Mouse (Mus musculus) forebrain, postnatal 0 days (tissue): ENCODE results near the gene Gm9732. TPM values are rescaled to one million over a fixed set of nuclear protein-coding genes. Genes with fewer than 3 reads are reported as not detected.
"Not testable (repeated sequence)": the region's sequence is repeated elsewhere in the genome, so short reads cannot be mapped to it uniquely, and the experiment has no call there.

ENCODE experiments used
- ATAC-seq: fragments of 200-750 bp; cut with Nextera tagmentation; 2 replicates; pipeline ENCODE4 v1.8.0; 2017; ENCODE audit warnings: mild to moderate bottlenecking, moderate library complexity
- DNase-seq: peaks from one replicate; pipeline ENCODE4 v3.0.0-alpha.2; 2015
- H3K27ac ChIP-seq: fragments of 300-500 bp; sonication (generic); 2 replicates; pipeline ENCODE4 v1.5.1; 2014; ENCODE audit warnings: low read depth, mild to moderate bottlenecking, antibody characterized with exemption, low read length, moderate library complexity, mixed read lengths
- H3K27me3 ChIP-seq: fragments of 300-500 bp; sonication (generic); 2 replicates; pipeline ENCODE4 v1.6.1; 2014; ENCODE audit warnings: mild to moderate bottlenecking, low read length, mixed read lengths; ENCODE audit not compliant: insufficient read depth
- H3K36me3 ChIP-seq: fragments of 300-500 bp; sonication (generic); 2 replicates; pipeline ENCODE4 v1.6.1; 2014; ENCODE audit warnings: mild to moderate bottlenecking, moderate library complexity; ENCODE audit not compliant: insufficient read depth
- H3K4me1 ChIP-seq: fragments of 300-500 bp; sonication (generic); 2 replicates; pipeline ENCODE4 v1.6.1; 2014; ENCODE audit warnings: antibody characterized with exemption; ENCODE audit not compliant: insufficient read depth
- H3K4me2 ChIP-seq: fragments of 300-500 bp; sonication (generic); 2 replicates; pipeline ENCODE4 v1.6.1; 2014; ENCODE audit warnings: low read depth, mild to moderate bottlenecking, moderate library complexity
- H3K4me3 ChIP-seq: fragments of 300-500 bp; sonication (generic); 2 replicates; pipeline ENCODE4 v1.5.1; 2014; ENCODE audit warnings: low read depth, low read length, mixed read lengths
- H3K9ac ChIP-seq: fragments of 300-500 bp; sonication (generic); 2 replicates; pipeline ENCODE4 v1.6.1; 2014; ENCODE audit warnings: mild to moderate bottlenecking
- H3K9me3 ChIP-seq: fragments of 300-500 bp; sonication (generic); 2 replicates; pipeline ENCODE4 v1.6.1; 2016; ENCODE audit warnings: low read length
- WGBS: fragments of 180-500 bp; shearing (Covaris S2); extraction: QIAGEN DNeasy Blood & Tissue Kit; methylation state at CpG from one replicate; pipeline ENCODE4 v1.1.7; 2014; 5-methylcytosine and 5-hydroxymethylcytosine counted together
- polyA plus RNA-seq: library from polyadenylated mRNA; unstranded; fragments of >200 nt; fragmentation: Nextera tagmentation; extraction: Ambion mirVana; gene quantifications from 2 replicates; pipeline ENCODE4 v1.2.1, GENCODE M21; 2015
- total RNA-seq: library from RNA; depleted of rRNA; stranded (reverse); fragments of >200 nt; gene quantifications from 2 replicates; pipeline ENCODE4 v1.2.3, GENCODE M21; 2014

The Gm9732 gene
- total and polyA plus RNA-seq, 2 experiments from 2014 or later = not detected

DNA sequence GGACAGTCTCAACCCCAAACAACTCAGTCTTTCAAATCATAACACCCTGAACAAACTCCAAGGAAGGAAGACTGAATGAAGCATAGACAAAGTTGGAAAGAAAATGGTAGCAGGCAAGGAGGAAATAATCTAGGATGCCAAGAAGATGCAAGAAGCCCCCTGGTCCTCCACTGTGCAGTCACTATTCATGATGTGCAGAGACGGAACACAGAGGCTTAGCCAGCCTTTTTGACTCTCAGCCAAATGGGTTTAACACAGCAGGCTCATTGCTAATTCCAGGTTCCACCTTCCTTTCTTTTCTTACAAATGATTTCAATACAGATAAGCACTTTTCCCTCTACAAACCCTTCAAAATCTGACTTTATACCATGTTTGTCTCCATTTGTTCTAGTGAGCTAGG is 1.7 kb upstream of the Gm9732 start:
- not testable (repeated sequence) for H3K9ac ChIP-seq, H3K4me2 ChIP-seq, H3K4me3 ChIP-seq, H3K9me3 ChIP-seq, H3K36me3 ChIP-seq, H3K27me3 ChIP-seq, H3K4me1 ChIP-seq, ATAC-seq, H3K27ac ChIP-seq, DNase-seq
- WGBS = 16% methylated on average over 1 of the region's 1 CpGs

DNA sequence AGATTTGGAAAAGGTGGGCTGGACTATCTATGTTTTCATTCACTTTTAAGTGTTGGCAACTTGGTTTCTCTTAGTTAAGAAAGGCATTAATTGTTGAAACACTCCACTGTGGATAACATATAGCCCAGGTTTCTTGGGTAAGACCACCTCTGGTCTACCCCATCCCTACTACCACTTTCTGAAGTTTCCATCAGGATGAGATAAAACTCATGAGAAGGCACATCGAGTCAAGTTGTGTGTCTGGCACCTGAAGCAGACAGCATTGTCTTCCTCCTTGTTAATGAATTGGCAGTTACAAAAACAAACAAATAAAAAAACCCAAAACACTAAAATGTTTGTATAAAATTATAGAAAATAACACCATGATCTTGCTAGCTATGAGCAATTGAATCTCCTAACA is 916 bp downstream of the Gm9732 start:
- H3K9ac ChIP-seq, H3K27me3 ChIP-seq, DNase-seq, H3K4me2 ChIP-seq, ATAC-seq, H3K36me3 ChIP-seq, H3K4me3 ChIP-seq, H3K9me3 ChIP-seq, H3K4me1 ChIP-seq, H3K27ac ChIP-seq: not testable (repeated sequence)
- WGBS = 84% methylated on average over 1 of the region's 1 CpGs

DNA sequence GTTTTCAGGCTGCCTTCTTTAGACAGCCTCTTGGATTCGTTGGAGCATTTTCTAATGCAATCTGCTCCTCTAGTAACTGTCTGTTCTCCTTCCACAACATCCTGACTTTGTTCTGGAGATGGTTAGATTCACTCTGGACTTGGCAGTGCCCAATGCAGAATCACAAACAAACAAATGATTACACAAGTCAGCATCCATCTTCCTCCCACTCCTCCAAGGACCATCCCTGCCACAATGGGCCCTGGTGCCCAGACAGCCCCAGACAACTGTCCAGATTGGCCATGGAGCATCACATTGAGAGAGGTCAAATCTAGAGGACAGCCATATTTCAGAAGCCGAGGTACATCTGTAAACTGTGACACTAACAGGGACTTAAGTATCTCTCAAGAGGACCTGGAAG is 2.6 kb downstream of the Gm9732 start:
- H3K36me3 ChIP-seq, H3K27ac ChIP-seq, H3K9ac ChIP-seq, H3K9me3 ChIP-seq, H3K4me2 ChIP-seq, ATAC-seq, H3K27me3 ChIP-seq, H3K4me1 ChIP-seq, DNase-seq, H3K4me3 ChIP-seq: not testable (repeated sequence)
- WGBS = 67% methylated on average over 2 of the region's 2 CpGs

DNA sequence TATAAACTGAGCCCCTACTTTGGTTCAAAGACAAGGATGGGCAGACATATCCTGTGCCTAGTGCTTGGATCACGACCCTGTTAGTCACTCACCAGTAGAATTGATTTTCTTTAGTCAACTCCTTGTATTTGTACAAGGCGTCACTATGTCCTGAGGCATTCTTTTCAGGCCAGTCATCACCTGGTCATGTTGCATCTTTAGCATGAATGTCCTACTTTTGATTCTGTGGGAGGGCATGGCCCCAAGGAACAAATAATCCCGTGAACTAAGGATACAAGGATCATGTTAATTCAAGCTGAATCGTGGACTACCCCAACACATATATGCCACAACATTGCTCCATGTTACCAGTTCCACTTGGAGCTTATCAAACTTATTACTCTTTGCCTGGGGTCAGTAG is 3.3 kb downstream of the Gm9732 start:
- ATAC-seq, DNase-seq, H3K4me1 ChIP-seq, H3K27ac ChIP-seq, H3K9me3 ChIP-seq, H3K27me3 ChIP-seq, H3K4me3 ChIP-seq, H3K36me3 ChIP-seq, H3K4me2 ChIP-seq, H3K9ac ChIP-seq: not testable (repeated sequence)
- 58% methylated on average over 4 of the region's 4 CpGs for WGBS

DNA sequence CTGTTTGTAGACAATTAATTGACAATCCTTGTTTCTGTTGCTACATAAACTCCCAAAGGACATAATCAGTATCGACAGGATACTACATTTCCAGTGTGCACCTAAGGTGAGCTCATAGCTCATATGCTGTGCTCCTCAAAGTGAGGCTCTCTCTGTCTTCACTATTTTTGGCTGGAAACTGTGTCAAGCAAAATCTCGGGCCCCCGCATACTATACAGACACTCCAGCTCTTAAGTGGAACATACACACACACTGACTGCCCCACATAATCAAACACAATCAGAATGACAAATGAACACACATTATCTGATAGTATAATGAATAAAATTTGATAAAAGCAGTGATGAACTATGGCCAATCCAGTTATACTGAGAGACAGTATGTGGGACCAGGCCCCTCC is 3.8 kb downstream of the Gm9732 start:
- not testable (repeated sequence) for DNase-seq, ATAC-seq
- 92% methylated on average over 3 of the region's 3 CpGs for WGBS

DNA sequence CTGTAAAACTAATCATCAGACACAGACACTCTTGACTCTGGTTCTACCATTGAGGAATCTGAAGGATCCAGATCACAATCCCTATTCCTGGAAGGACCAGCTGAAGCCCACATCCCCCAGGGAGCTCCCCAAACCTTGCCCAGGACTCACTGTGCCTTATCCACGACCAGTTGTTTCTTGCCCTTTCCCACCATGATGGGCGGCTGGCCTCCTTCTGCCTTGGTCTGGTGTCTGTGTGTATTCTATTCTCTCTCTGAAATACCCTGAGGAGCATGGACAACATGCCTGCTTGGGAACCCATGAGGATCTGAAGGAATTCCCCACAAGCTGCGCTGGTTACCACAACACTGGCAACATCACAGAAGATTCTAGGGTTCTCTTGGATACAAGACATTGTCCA is 18.7 kb downstream of the Gm9732 start, which contains the start of gene Gm8127:
Gene Gm8127, minus strand, starts transcription at position 330 of the 400 bp plus-strand sequence.
- WGBS = 82% methylated on average over 3 of the region's 3 CpGs

More for the DNA sequence above, 3.8 kb downstream of the Gm9732 start:
- H3K4me1 ChIP-seq, H3K27me3 ChIP-seq, H3K4me2 ChIP-seq, H3K4me3 ChIP-seq, H3K9me3 ChIP-seq, H3K27ac ChIP-seq, H3K9ac ChIP-seq, H3K36me3 ChIP-seq: not testable (repeated sequence)

DNA sequence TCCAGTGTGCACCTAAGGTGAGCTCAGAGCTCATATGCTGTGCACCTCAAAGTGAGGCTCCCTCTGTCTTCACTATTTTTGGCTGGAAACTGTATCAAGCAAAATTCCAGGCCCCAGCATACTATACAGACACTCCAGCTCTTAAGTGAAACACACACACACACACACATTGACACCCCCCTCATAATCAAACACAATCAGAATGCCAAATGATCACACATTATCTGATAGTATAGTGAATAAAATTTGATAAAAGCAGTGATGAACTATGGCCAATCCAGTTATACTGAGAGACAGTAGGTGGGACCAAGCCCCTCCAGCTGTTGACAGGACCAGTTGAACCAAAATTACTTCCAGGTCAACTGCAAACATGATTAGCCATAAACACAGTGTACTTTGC is 44.7 kb downstream of the Gm9732 start:
- H3K9ac ChIP-seq = not testable (repeated sequence)

More for the DNA sequence above, 18.7 kb downstream of the Gm9732 start, which contains the start of gene Gm8127:
- H3K9ac ChIP-seq, H3K27me3 ChIP-seq, H3K27ac ChIP-seq, DNase-seq, H3K9me3 ChIP-seq, H3K4me1 ChIP-seq, H3K36me3 ChIP-seq, H3K4me2 ChIP-seq, H3K4me3 ChIP-seq, ATAC-seq: not testable (repeated sequence)

DNA sequence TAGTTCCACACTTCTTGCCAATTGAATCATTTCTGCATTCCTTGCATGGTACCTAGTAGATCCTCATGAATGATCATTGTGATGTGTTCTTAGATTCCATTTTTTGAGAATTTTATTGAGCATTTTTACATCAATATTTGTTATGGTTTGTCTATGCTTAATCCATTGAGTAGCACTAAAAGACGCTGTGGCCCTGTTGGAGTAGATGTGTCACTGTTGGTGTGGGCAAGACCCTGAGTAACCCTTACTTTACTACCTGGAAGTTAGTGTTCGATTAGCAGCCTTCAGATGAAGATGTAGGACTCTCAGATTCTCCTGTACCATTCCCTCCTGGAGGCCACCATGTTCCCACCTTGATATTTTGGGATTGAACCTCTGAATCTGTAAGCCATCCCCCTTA is 53.8 kb downstream of the Gm9732 start:
- H3K9me3 ChIP-seq, H3K9ac ChIP-seq, H3K36me3 ChIP-seq, H3K27ac ChIP-seq, H3K4me3 ChIP-seq, DNase-seq, H3K4me1 ChIP-seq, H3K4me2 ChIP-seq, H3K27me3 ChIP-seq, ATAC-seq: not testable (repeated sequence)
- WGBS = 60% methylated on average over 2 of the region's 2 CpGs

More for the DNA sequence above, 44.7 kb downstream of the Gm9732 start:
- ATAC-seq, H3K4me2 ChIP-seq, H3K4me1 ChIP-seq, H3K27ac ChIP-seq, H3K9me3 ChIP-seq, DNase-seq, H3K36me3 ChIP-seq, H3K27me3 ChIP-seq, H3K4me3 ChIP-seq: not testable (repeated sequence)

DNA sequence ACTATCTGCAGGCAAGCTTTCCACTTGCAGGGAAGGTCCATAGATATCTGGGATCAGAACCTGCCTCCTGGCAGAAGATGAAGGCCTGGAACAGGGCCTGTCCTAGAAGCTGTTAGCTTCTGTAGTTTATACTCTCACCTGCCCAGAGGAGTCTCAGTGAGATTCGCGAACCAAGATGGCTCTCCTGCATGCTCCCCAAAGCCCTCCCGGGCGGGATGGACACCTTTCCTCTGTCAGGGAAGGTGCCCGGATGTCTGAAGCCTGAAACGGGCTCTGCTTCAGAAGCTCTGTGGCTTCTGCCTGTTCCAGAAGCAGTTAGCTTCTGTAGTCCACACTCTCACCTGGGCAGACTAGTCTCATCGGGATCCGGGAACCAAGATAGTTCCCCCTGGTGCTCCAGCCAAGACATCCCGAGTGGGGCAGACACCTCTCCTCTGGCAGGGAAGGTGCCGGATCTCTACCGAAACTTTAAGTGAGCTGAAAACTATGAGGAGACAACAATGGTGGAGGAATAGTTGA is 56.6 kb downstream of the Gm9732 start:
- H3K36me3 ChIP-seq, H3K9me3 ChIP-seq, H3K27ac ChIP-seq, H3K4me1 ChIP-seq, H3K4me2 ChIP-seq, H3K9ac ChIP-seq, H3K27me3 ChIP-seq, H3K4me3 ChIP-seq, DNase-seq, ATAC-seq: not testable (repeated sequence)
- WGBS = 94% methylated on average over 9 of the region's 11 CpGs

DNA sequence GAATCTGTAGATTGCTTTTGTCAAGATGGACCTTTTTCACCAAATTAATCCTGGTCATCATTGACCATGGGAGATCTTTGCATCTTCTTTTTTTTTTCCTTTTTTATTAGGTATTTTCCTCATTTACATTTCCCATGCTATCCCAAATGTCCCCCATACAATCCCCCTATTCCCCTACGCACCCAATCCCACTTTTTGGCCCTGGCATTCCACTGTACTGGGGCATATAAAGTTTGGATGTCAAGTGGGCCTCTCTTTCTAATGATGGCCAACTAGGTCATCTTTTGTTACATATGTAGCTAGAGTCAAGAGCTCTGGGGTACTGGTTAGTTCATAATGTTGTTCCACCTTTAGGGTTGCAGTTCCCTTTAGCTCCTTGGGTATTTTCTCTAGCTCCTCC is 62.8 kb downstream of the Gm9732 start:
- not testable (repeated sequence) for H3K9ac ChIP-seq, H3K9me3 ChIP-seq, H3K36me3 ChIP-seq, H3K27ac ChIP-seq, ATAC-seq, DNase-seq, H3K27me3 ChIP-seq, H3K4me1 ChIP-seq, H3K4me3 ChIP-seq, H3K4me2 ChIP-seq
- 51% methylated on average over 1 of the region's 1 CpGs for WGBS

DNA sequence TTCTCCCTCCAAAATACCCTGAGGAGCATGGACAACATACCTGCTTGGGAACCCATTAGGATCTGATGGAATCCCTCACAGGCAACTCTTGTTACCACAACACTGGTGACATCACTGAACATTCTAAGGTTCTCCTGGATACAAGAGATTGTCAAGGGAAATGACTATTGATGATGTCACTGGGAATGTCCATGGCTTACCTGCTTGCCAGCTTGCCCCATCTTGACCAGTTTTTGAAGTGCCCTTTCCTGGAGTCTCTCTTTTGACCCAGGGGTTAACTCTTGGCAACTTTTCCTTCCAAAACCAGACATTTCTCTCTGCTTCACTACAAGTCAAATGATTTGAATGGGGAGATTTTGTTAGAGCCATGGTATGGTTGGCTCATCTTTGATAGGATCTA is 72.9 kb downstream of the Gm9732 start, which contains the start of gene 1700001F09Rik:
Gene 1700001F09Rik, minus strand, starts transcription at position 101 of the 400 bp plus-strand sequence.
- not testable (repeated sequence) for H3K36me3 ChIP-seq, H3K27me3 ChIP-seq, H3K9ac ChIP-seq, H3K4me2 ChIP-seq, H3K4me3 ChIP-seq, H3K27ac ChIP-seq, H3K9me3 ChIP-seq, H3K4me1 ChIP-seq, DNase-seq, ATAC-seq
